Mouse (Mus musculus): ENCODE measurements at regions not wholly inside any gene's neighbourhood (a gene's known extent, or its start where the extent isn't known, plus 50 kb on each side); places are given as distances from the start of the nearest gene placed in this dataset.

DNA sequence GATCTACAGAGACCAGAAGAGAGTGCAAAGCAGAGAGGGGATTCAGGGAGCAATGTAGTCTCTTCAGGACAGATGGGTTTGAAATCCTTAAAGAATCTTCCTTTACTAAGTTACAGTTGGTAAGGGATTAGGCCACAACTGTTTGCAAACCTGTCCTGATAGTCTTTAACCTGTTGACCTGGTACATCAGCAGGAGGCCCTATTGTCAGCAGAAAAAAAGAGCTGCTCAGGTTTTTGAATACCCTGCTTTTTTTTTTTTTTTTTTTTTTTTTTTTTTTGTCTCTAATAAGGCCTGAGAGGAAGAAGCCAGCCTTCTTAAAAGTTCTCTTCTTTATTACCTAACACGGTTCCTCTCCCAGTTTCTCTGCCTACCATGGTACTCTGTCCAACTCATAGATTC, 221.5 kb upstream of the 4921530L21Rik start:
- TF ChIP-seq EP300 (IDR thresholded peaks at IDR 0.05; ENCODE audit: insufficient read depth, low read depth, low read length) (no peak), CTCF (IDR thresholded peaks at IDR 0.05) (no peak)
